Mouse (Mus musculus) central nervous system, embryonic 11.5 days (tissue): ENCODE measurements around the gene 4930455H04Rik. TPM values are rescaled to one million over a fixed set of nuclear protein-coding genes. Genes with fewer than 3 reads are reported as not detected.

ENCODE experiments used
- polyA plus RNA-seq: library from polyadenylated mRNA; depleted of rRNA; stranded (reverse); fragments of >200 nt; gene quantifications from 2 replicates; pipeline ENCODE4 v1.2.3, GENCODE M21; 2012; rRNA removed

Gene 4930455H04Rik
- not detected in 2 replicates for polyA plus RNA-seq

DNA sequence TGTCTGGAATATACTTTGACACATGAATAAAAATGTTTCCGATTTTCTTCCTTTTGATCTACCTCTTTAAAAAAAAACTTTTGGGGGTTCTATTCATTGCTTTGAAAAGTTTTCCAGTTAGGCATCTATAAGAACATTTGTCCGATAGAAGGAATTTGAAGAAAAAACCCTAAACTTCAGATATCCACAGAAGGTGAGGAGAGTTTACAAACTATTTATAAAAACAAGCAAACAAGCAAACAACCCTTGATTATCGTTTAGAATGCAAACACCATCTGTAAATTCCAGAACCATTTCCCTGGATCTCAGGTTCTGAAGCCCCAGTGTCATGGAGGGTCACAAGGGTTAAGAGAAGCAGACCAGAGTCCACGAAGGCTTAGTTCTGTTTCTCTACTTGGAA lies at the start of gene 4930455H04Rik:
Gene 4930455H04Rik, plus strand, starts transcription at position 301 of the 400 bp plus-strand sequence.

DNA sequence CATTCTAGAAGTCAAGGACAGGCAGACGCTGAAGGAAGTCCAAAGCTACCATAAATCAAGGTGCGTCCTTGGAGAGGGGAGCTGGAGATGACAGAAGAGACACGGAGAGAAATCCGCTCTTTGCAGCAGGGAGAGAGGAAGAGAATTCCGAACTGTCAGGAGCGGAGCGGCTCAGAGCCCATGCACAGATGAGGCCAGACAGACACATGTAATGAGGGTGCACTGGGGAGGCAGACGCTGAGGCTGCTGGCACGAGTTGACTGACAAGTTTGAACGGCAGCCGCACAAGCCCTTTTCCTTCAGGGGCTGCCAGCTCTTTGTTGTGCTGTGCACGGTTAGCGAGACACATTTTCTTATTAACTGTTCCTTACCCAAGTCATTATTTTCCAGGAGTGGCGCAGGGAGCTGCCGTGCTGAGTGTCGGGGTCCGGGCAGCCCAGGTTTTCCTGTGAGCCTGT lies 502 bp downstream of the 4930455H04Rik start, which contains the start of gene Palmd:
Gene Palmd, minus strand, starts transcription at position 448 of the 458 bp plus-strand sequence.

Other genes starting within 250 kb of the 4930455H04Rik start
- gene Agl, start 160.1 kb upstream of the 4930455H04Rik start, polyA plus RNA-seq, result 9.6 and 13.7 TPM in 2 replicates
- gene Frrs1, start 108.8 kb upstream of the 4930455H04Rik start, polyA plus RNA-seq, result 7.0 and 7.7 TPM in 2 replicates
- gene Palmd, start 720 bp downstream of the 4930455H04Rik start, polyA plus RNA-seq, result 5.1 and 5.3 TPM in 2 replicates